Mouse (Mus musculus) gastrocnemius, adult 2 months (tissue): ENCODE data around the gene Pold3. TPM values are rescaled to one million over a fixed set of nuclear protein-coding genes. Genes with fewer than 3 reads are reported as not detected.
A peak's percentile ranks its signal among the peaks of the same experiment; 100 is the strongest.

ENCODE experiments used
- DNase-seq: peaks from one replicate; pipeline ENCODE4 v3.0.0; 2022
- H3K27ac ChIP-seq: fragments of 200-600 bp; 2 replicates; pipeline ENCODE4 v1.8.1; 2022; ENCODE audit warnings: mild to moderate bottlenecking
- H3K4me3 ChIP-seq: fragments of 200-600 bp; 2 replicates; pipeline ENCODE4 v1.8.1; 2022; ENCODE audit warnings: mild to moderate bottlenecking, moderate library complexity
- CTCF ChIP-seq: fragments of 200-600 bp; IDR thresholded peaks from 2 replicates; pipeline ENCODE4 v1.8.1; 2022; ENCODE audit warnings: antibody characterized with exemption, mild to moderate bottlenecking, moderate library complexity
- intact Hi-C: fragments of 180-260 bp; cut with DNase I; formaldehyde crosslinking; loops from one replicate; pipeline ENCODE4 v1.15.1; 2025
- long read RNA-seq, 2 experiments: library from polyadenylated mRNA; stranded (forward); transcript quantifications; one replicate each; pipeline ENCODE4 v2.0.0; 2021
- total RNA-seq, 2 experiments: library from RNA; stranded (reverse); gene quantifications; 2 replicates each; pipeline ENCODE4 v1.2.3; 2021

Pold3 gene
- total RNA-seq, result 1 to 10 TPM; 5.6 to 6.3 TPM
- long read RNA-seq, experiment 1, partial matches to known transcripts, result 0 of 5 reads
- long read RNA-seq, experiment 1, other reads (novel, unspliced or antisense), result 1 of 5 reads
- long read RNA-seq, experiment 2, partial matches to known transcripts, result 0 of 2 reads
- long read RNA-seq, experiment 2, other reads (novel, unspliced or antisense), result 1 of 2 reads

DNA sequence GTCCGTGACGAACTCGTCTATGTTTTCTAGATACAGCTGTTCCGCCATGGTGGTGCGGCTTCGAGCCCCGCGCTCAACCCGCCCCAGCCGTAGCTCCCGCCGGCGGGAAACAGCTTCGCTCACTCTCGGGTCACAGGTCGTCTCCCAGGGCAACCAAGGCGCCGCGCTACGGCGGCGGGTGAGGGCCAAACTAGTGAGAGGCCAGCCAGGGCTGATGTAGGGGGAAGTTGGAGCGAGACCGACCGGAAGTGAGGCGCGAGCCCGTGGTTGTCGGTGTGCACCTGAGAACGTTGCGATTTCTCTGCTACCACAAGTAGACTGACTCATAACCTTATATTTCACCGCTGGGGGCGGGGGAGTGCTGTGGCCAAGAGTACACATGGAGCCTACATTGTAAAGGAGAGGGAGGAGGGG, at the start of gene Pold3:
TSS of gene Pold3 (minus strand) at position 190 of the 414 bp plus-strand sequence.
- peak within 1 kb of the TSS; percentile 98 for H3K4me3 ChIP-seq
- H3K27ac ChIP-seq, result peak within 1 kb of the TSS; percentile 91
- intact Hi-C loops, result loop anchor here (5.0 kb wide), 2 partner anchors 106 to 109 kb away; partner anchors contain the start of gene Pgm2l1
- no peak for TF ChIP-seq CTCF
- DNase-seq, result peak; percentile 98

DNA sequence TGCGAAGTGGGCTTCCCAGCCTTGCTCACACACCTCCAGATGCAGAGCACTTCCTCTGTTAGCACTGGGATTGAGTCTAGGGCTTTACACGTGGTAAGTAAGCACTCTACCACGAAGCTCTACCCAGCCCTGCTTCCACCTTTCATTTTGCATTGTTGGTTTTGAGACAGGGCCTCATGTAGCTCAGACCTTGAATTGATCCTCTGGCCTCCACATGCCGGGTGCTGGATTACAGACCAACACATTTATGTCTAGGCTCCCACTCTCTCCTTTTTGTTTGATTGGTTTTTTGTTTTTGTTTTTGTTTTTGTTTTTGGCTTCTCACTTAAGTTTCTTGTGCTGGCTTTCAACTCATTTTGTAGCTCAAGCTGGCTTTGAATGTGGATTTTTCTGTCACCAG, 49.4 kb upstream of the Pold3 start:
- DNase-seq, result no peak
- no peak overlapping the region for H3K4me3 ChIP-seq
- intact Hi-C loops, result no loop called here
- TF ChIP-seq CTCF, result no peak
- H3K27ac ChIP-seq, result no peak overlapping the region

DNA sequence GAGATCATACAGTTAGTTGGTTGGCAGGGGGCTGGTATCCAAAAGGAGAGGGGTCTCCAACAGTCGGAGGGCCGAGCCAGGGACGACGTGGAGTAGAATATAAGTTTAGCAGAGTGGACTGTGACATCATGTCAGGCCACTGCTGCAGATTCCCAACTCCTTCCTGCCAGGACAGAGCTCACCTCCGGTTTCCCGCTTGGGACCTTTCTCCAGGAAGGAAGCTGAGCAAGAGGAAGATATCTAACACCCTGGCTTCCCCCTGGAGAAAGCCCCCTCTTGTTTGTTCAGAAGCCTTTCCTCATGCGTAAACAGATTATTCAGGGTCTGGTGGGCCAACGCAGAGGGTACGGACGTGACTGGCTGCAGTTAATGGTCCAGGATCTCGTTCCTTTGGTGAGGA, 47.3 kb upstream of the Pold3 start:
- H3K27ac ChIP-seq, result no peak overlapping the region
- no peak for TF ChIP-seq CTCF
- intact Hi-C loops, result no loop called here
- H3K4me3 ChIP-seq, result no peak overlapping the region
- no peak for DNase-seq

DNA sequence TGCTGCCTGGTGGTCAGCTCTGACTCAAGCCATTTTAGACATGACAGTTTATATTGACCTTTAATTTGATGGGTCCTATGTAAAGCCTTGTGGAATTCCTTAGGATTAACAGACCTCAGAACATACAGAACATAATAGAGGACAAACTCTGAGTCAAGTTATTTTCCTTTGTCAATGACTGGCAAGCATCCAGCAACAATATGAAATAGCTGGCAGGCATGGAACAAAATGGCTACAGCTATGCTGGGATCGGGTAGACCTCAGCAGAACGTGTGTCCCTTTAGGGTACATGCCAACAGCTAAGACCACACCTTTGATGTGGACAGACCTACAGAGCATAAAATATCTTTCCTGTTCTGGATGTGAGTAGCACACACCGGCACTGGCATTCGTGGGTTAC, 42.1 kb upstream of the Pold3 start:
- Histone ChIP-seq H3K4me3 (no peak overlapping the region), H3K27ac (no peak overlapping the region)
- no peak for TF ChIP-seq CTCF
- intact Hi-C loops, result no loop called here
- no peak for DNase-seq

DNA sequence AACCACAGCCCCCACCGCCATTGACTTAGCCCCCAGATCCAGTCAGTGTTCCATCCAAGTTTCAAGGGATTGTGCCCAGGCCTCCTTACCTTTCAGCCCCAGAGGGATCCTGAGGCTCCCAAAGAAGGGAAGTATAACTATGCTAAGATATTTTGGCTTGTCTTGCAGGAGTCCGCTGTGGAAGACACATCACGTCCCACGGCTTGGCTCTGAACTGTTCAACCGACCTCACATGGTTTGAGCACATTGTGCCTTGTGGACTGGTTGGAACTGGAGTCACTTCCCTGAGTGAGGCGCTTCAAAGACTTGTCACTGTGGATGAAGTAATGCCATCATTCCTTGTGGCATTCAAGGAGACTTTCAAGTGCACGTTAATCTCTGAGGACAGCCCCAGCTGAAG, 38.6 kb upstream of the Pold3 start:
- no peak for DNase-seq
- no peak for TF ChIP-seq CTCF
- intact Hi-C loops, result no loop called here
- H3K4me3 ChIP-seq, result peak overlapping the region; percentile 97
- H3K27ac ChIP-seq, result peak overlapping the region; percentile 99

DNA sequence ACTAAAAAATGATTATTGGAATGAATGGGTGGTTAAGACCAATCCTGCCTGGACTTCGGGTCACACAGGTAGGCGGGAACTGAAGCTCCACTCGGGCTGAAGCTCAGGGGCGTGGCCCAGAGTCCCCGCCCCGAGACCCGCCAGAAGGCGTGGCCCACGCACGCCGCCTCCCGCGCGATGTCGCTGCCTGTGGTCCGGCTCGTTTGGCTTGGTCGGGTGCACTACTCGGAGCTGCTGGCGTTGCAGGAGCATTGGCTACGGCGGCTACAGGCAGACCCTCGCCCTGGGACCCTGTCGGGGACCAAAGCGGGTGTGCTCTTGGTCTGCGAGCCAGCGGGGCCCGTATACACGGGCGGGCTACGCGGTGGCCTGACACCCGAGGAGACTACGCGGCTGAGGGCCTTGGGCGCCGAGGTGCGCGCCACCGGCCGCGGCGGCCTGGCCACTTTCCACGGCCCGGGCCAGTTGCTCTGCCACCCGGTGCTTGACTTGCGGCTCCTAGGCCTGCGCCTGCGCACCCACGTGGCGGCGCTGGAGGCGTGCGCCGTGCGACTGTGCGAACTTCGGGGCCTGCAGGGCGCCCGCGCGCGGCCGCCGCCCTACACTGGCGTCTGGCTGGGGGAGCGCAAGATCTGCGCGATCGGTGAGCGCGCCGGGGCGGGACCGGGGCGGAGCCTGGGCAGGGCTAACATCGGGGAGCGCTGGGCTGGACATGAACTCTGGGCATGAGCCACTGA, 37.9 kb upstream of the Pold3 start, which contains the start of gene Lipt2:
TSS of gene Lipt2 (plus strand) at position 173 of the 737 bp plus-strand sequence.
- DNase-seq, result peak; percentile 98
- intact Hi-C loops, result loop anchor here (2.0 kb wide), 1 partner anchor 36 kb away; no protein-coding TSS in a partner anchor
- Histone ChIP-seq H3K4me3 (peak within 1 kb of the TSS; percentile 97), H3K27ac (peak within 1 kb of the TSS; percentile 99)
- TF ChIP-seq CTCF, result peak; percentile 37

DNA sequence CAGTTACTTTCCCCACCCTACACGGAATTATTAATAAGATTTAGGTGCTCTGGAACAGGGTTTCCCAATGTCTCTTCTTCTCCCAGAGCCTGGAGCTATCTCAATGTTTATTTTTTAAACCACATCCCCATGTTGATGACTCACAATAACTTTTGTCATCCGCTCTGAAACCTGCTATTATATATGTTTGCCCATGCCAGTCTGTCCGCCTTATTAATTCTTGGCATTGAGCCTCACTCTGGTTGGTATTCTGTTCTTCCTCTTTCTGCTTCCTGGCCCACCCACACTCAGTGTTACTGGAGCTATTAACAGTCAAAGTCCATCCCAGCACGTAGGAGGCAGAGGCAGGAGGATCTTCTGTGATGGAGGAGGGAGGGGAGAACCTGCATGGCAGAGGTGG, 36.3 kb upstream of the Pold3 start:
- intact Hi-C loops, result loop anchor here (2.0 kb wide), 1 partner anchor 35 kb away; no protein-coding TSS in a partner anchor
- TF ChIP-seq CTCF, result no peak
- no peak overlapping the region for H3K27ac ChIP-seq
- no peak overlapping the region for H3K4me3 ChIP-seq
- DNase-seq, result no peak

DNA sequence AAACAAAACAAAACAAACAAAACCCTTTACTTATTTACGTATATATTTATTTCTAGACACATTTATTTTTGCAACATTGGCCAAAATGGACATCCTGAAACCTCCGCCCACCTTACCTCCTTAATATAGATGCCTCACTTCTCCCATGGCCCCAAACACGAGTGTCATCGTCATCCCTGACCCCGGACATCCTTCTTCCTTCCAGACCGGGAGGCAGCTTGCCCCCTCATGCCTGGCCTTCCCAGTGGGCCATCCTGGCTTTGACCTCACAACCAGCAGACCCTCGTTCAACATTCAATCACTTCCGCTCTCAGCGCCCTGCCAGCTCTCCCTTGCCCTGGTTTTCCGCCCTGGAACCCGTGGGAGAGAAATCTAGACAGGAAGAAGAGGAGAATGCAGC, 29.3 kb upstream of the Pold3 start:
- H3K27ac ChIP-seq, result no peak overlapping the region
- intact Hi-C loops, result no loop called here
- DNase-seq, result no peak
- TF ChIP-seq CTCF, result no peak
- H3K4me3 ChIP-seq, result no peak overlapping the region

DNA sequence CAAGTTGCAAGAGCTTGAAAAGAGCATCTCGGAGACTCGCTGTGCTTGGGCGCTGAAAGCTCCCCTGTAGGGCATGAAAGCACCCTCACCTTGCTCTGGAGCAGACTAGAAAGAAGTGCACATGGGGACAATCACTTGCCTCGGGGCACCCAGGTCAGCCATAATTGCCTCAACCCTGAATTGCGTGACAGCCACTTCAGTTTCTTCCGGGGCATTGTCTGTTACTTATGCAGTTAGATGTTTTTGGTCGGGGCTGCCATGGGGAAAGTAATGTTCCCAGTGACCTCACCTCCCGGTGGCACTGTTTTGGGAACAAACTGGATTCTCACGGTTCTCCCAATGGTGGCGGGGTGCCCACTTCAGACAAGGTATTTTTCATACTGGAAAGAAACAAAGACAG, 28.7 kb upstream of the Pold3 start:
- TF ChIP-seq CTCF, result no peak
- no peak overlapping the region for H3K27ac ChIP-seq
- no peak overlapping the region for H3K4me3 ChIP-seq
- intact Hi-C loops, result no loop called here
- no peak for DNase-seq

DNA sequence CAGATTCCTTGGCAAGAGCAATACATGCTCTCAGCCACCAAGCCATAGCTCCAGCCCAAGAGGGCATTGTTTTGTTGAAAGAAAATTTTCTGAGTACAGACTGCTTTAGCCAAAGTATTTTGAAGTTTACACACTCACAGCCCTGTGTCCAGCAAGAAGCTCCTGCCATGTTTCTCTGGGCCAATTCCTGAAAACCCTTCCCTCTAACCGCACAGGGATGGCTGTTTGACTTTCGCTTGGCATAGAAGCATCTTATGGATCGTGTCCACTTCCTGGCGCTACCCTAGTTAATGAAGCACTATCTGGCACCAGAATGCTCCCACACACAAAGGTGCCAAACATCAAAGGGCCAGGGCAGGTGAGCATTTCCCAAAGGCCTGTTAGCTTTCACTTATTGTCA, 27.2 kb upstream of the Pold3 start:
- no peak for DNase-seq
- Histone ChIP-seq H3K4me3 (no peak overlapping the region), H3K27ac (no peak overlapping the region)
- TF ChIP-seq CTCF, result no peak
- intact Hi-C loops, result no loop called here

DNA sequence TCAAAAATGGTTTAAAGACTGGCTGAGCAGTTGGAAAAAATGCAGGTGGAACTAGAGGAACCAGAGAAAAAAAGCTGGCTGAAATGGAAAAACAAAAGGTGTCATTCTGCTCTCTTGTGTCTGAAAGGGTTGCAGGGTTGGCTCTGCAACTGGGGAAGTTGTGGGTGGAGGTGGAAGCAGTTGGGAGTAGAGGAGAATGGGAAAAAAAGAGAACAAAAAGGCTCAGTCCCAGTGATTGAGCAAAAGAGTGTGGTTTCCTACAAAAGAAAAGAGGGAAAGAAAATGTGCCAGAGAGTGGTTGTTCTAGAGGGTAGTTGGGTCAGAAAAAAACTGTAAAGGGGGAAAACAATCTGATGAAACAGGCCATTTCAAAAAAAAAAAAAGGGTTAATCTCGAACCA, 19.2 kb upstream of the Pold3 start:
- intact Hi-C loops, result no loop called here
- no peak overlapping the region for H3K27ac ChIP-seq
- TF ChIP-seq CTCF, result no peak
- no peak for DNase-seq
- H3K4me3 ChIP-seq, result no peak overlapping the region

DNA sequence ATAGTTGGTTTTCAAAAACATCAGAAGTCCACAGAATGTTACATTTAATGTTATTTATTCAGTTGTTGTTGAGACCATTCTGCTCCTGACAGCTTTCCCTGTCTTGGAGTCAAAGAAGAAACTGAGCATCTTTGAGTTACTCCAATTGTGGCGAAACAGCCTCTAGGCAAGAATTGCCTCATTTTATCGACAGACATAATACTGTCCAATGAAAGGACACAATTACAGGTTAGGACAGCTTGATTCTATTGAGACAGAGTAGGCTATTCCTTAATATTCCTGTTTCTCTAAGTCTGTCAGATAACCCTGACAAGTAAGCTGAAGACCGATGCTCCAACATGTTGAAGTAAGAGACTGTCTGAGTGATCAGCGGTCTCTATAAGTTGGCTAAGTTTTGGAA, 16.7 kb upstream of the Pold3 start:
- intact Hi-C loops, result no loop called here
- no peak for DNase-seq
- no peak overlapping the region for H3K27ac ChIP-seq
- no peak for TF ChIP-seq CTCF
- H3K4me3 ChIP-seq, result no peak overlapping the region

DNA sequence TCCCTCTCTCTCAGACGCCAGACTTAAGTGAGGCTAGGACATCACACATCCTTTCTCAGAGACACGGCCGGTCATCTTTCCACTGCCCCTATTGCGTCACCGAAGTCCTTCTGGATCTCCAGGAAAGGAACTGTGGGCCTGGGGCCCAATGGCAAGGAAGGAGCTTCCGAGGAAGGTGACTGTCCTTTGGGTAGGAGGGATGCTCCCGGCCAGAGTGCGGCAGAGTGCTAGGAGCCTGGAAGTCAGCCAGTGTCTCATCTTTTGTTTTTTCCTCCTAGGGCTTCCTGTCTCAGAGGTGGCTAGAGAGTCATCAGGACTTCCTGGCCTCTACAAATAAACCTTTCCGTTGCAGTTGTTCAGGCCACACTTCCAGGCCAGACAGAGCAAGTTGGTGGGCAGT, 15.7 kb upstream of the Pold3 start:
- H3K27ac ChIP-seq, result no peak overlapping the region
- intact Hi-C loops, result no loop called here

DNA sequence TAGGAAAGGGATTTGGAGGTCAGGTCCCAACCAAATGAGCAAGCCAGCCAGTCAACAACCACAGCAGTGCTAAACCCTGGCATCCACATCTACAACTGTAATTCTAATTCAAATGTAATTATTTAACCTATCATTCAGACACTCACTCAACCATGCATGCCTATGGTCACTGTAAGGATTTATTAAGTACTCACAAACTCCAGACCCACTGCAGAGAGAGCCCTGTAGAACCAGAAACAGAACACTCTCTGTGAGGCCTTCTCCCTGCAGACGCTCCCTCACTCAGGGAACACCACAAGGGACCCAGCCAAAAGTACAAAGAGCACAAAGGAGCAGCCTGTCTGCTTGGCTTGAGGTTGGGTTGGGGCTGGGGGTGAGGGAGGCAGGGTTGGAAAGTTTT, 11.0 kb upstream of the Pold3 start:
- intact Hi-C loops, result no loop called here
- no peak overlapping the region for H3K4me3 ChIP-seq
- DNase-seq, result no peak
- H3K27ac ChIP-seq, result no peak overlapping the region
- TF ChIP-seq CTCF, result no peak

More for the DNA sequence above, 15.7 kb upstream of the Pold3 start:
- TF ChIP-seq CTCF, result no peak
- H3K4me3 ChIP-seq, result no peak overlapping the region
- no peak for DNase-seq
